Mouse (Mus musculus): Measurements from ENCODE around the gene Stat4. TPM values are rescaled to one million over a fixed set of nuclear protein-coding genes. Genes with fewer than 3 reads are reported as not detected.

Stat4 gene
- polyA plus RNA-seq (2012; rRNA removed) = 0.14 and 0.18 TPM in 2 replicates

GRCm38 (mm10) chr1:51986848-51987247 is at the start of gene Stat4:
Gene Stat4, plus strand, starts transcription at chr1:51987148.

GRCm38 (mm10) chr1:52118860-52119591 is 132.1 kb downstream of the Stat4 start, which contains the start of gene Stat1:
Gene Stat1, plus strand, starts transcription at chr1:52119440.

Other genes starting within 250 kb of the Stat4 start
- gene Myo1b, start 71.1 kb upstream of the Stat4 start, polyA plus RNA-seq (2012; rRNA removed) = 14.9 and 21.4 TPM in 2 replicates
- 55.1 and 97.5 TPM in 2 replicates for gene Stat1, start 132.3 kb downstream of the Stat4 start, polyA plus RNA-seq (2012; rRNA removed)
- 27.5 and 49.9 TPM in 2 replicates for gene Gls, start 246.1 kb downstream of the Stat4 start, polyA plus RNA-seq (2012; rRNA removed)